ENCODE assay signal across 9 mouse cellular contexts in genomic region chr13:62857941-62858915, GRCm38 (mm10). TPM values are rescaled to one million over a fixed set of nuclear protein-coding genes. Genes with fewer than 3 reads are reported as not detected.
A peak's percentile ranks its signal among the peaks of the same experiment; 100 is the strongest.
DNase-seq lines count a peak whose midpoint lies in the region; ATAC-seq lines count a peak whose summit lies in the region.
"Had no signal": no experiment of that assay in that cellular context is flagged by ENCODE, and none has a peak within 500 bp of the region (broad histone marks: within the 10 kb centered on the region; RNA-seq: fewer than 3 reads in every experiment).

Gene Fbp2 (minus strand): TSS chr13:62858422.

- intact Hi-C loops in heart, postnatal 14 days (cut with DNase I), result loop anchor here (2.0 to 10.0 kb wide), 3 partner anchors 233 to 393 kb away; partner anchors contain the start of genes 6720489N17Rik and Gm49359

- H3K4me1 ChIP-seq in limb, embryonic 13.5 days, result peaks cover 5% of the 10 kb centered on the region
- H3K4me1 ChIP-seq in midbrain, embryonic 14.5 days (ENCODE audit: control insufficient read depth, insufficient read depth, low read length), result no peaks in the 10 kb centered on the region
- H3K4me1 ChIP-seq in forebrain, embryonic 13.5 days, result no peaks in the 10 kb centered on the region

- ATAC-seq in limb, embryonic 13.5 days (ENCODE audit: low FRiP score, low read depth), result no peak
- ATAC-seq in midbrain, embryonic 14.5 days (ENCODE audit: low FRiP score, low TSS enrichment), result no peak
- no peak for ATAC-seq in forebrain, embryonic 13.5 days

- no peaks in the 10 kb centered on the region for H3K36me3 ChIP-seq in limb, embryonic 13.5 days
- no peaks in the 10 kb centered on the region for H3K36me3 ChIP-seq in midbrain, embryonic 14.5 days (ENCODE audit: control insufficient read depth, insufficient read depth, low read length)
- H3K36me3 ChIP-seq in forebrain, embryonic 13.5 days (ENCODE audit: poor library complexity, severe bottlenecking), result no peaks in the 10 kb centered on the region
- H3K36me3 ChIP-seq: heart, embryonic 13.5 days had no signal

- H3K4me3 ChIP-seq in limb, embryonic 13.5 days, result no peak within 1 kb of the TSS
- no peak within 1 kb of the TSS for H3K4me3 ChIP-seq in midbrain, embryonic 14.5 days (replicated peaks; ENCODE audit: low read depth, low read length)
- H3K4me3 ChIP-seq in forebrain, embryonic 13.5 days, result no peak within 1 kb of the TSS
- H3K4me3 ChIP-seq: heart, embryonic 13.5 days had no signal

- H3K27me3 ChIP-seq in limb, embryonic 13.5 days, result no peaks in the 10 kb centered on the region
- H3K27me3 ChIP-seq in midbrain, embryonic 14.5 days (ENCODE audit: control insufficient read depth, insufficient read depth, low read length), result no peaks in the 10 kb centered on the region
- H3K27me3 ChIP-seq in forebrain, embryonic 13.5 days, result no peaks in the 10 kb centered on the region
- H3K27me3 ChIP-seq: heart, embryonic 13.5 days had no signal

- WGBS in limb, embryonic 13.5 days, result 63% methylated on average over 21 of the region's 21 CpGs
- 73% methylated on average over 21 of the region's 21 CpGs for WGBS in midbrain, embryonic 14.5 days
- 77% methylated on average over 21 of the region's 21 CpGs for WGBS in forebrain, embryonic 13.5 days

- no peak within 1 kb of the TSS for H3K4me2 ChIP-seq in limb, embryonic 13.5 days (replicated peaks)
- no peak within 1 kb of the TSS for H3K4me2 ChIP-seq in midbrain, embryonic 14.5 days (ENCODE audit: low read length)
- no peak within 1 kb of the TSS for H3K4me2 ChIP-seq in forebrain, embryonic 13.5 days
- H3K4me2 ChIP-seq: heart, embryonic 13.5 days had no signal

- no peak for DNase-seq in urinary bladder, adult 2 months (ENCODE audit: low spot score)
- DNase-seq in urinary bladder, postnatal 10 days (ENCODE audit: low spot score), result no peak
- peak; percentile 12 to 49 for DNase-seq in heart, postnatal 14 days
- DNase-seq in frontal cortex, postnatal 36 days (ENCODE audit: low spot score in 2 of 2), result no peak
- no peak for DNase-seq in midbrain, embryonic 14.5 days
- DNase-seq in retina, embryonic 14.5 days (ENCODE audit: low spot score), result no peak

- H3K9me3 ChIP-seq in limb, embryonic 13.5 days, result no peaks in the 10 kb centered on the region
- no peaks in the 10 kb centered on the region for H3K9me3 ChIP-seq in midbrain, embryonic 14.5 days (ENCODE audit: control insufficient read depth, low read length)
- no peaks in the 10 kb centered on the region for H3K9me3 ChIP-seq in forebrain, embryonic 13.5 days (replicated peaks)
- H3K9me3 ChIP-seq: heart, embryonic 13.5 days had no signal

- peak within 1 kb of the TSS; percentile 28; the same call in 1 of the 2 replicates for H3K27ac ChIP-seq in limb, embryonic 13.5 days
- no peak within 1 kb of the TSS for H3K27ac ChIP-seq in midbrain, embryonic 14.5 days (replicated peaks; ENCODE audit: low read depth, low read length)
- H3K27ac ChIP-seq in forebrain, embryonic 13.5 days, result no peak within 1 kb of the TSS
- H3K27ac ChIP-seq: heart, embryonic 13.5 days had no signal

- no peak within 1 kb of the TSS; the same call in 1 of the 2 replicates for H3K9ac ChIP-seq in limb, embryonic 13.5 days
- H3K9ac ChIP-seq in midbrain, embryonic 14.5 days (replicated peaks; ENCODE audit: low read length), result no peak within 1 kb of the TSS
- H3K9ac ChIP-seq in forebrain, embryonic 13.5 days, result no peak within 1 kb of the TSS
- H3K9ac ChIP-seq: heart, embryonic 13.5 days had no signal

RNA-seq across cellular contexts. Expression of gene Fbp2, which starts in this region (rescaled TPM):
- 29.3 and 33.6 TPM in 2 replicates for polyA plus RNA-seq in urinary bladder, adult 2 months (2012; rRNA removed)
- 10 to 100 TPM; 38.1 to 40.7 TPM for total RNA-seq in heart, postnatal 14 days (2021)
- 1.5 and 3.3 TPM in 2 replicates for polyA plus RNA-seq in limb, embryonic 13.5 days (2015; fragmentation: Nextera tagmentation; extraction: Ambion mirVana)
- polyA plus RNA-seq in midbrain, embryonic 14.5 days (2014; fragmentation: Nextera tagmentation; extraction: Ambion mirVana), result 0.83 and 0.90 TPM in 2 replicates
- polyA plus RNA-seq in forebrain, embryonic 13.5 days (2015; fragmentation: Nextera tagmentation; extraction: Ambion mirVana), result not detected in 2 replicates
- polyA plus RNA-seq: heart, embryonic 13.5 days had no signal

Comparison
In these comparisons a context has a peak if more than half of its experiments do, and no peak if none do; other contexts are left out.
1. DNase-seq: peak in heart, postnatal 14 days (2 of 2); none in urinary bladder, adult 2 months (single experiment), urinary bladder, postnatal 10 days (single experiment), frontal cortex, postnatal 36 days (0 of 2), midbrain, embryonic 14.5 days (single experiment) and retina, embryonic 14.5 days (single experiment).